Mouse (Mus musculus): ENCODE data around the gene Elf4.
"Not testable (repeated sequence)": the region's sequence is repeated elsewhere in the genome, so short reads cannot be mapped to it uniquely, and the experiment has no call there.

The Elf4 gene

DNA sequence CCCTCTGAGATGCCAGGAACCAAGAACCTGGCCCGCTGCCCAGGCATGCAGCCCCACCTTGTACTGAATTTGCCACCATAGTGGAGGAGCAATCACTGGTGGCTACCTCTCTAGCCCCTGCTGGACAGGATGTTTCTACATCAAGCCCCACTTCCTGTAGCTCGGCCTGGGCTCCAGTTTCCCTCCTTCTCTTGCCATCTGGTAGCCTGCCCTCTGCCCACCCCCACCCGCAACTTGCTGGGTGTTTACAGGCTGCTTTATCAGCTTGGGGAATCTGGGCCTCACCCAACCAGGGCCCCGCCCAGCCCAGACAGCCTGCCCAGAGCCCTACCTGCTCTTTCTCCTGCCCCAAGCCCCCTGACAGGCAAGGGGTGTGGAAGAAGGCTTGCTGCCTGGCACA, 23.9 kb downstream of the Elf4 start:
- DNase-seq (ENCODE audit: low read depth in 2 of 2, low spot score in 2 of 2), result no peak

DNA sequence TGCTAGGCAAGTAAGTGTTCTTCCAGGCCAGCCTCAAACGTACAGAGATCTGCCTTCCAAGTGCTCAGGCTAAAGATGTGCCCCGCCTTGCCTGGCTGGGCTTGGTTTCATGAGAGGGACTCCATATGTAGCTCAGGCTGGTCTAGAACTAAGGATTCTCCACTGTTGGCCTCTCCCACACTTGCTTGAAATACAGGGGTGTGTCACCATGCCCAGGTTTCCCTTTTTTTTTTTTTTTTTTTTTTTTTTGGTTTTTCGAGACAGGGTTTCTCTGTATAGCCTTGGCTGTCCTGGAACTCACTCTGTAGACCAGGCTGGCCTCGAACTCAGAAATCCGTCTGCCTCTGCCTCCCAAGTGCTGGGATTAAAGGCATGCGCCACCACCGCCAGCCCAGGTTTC, 26.9 kb downstream of the Elf4 start:
- not testable (repeated sequence) for DNase-seq (ENCODE audit: low read depth in 2 of 2, low spot score in 2 of 2)

DNA sequence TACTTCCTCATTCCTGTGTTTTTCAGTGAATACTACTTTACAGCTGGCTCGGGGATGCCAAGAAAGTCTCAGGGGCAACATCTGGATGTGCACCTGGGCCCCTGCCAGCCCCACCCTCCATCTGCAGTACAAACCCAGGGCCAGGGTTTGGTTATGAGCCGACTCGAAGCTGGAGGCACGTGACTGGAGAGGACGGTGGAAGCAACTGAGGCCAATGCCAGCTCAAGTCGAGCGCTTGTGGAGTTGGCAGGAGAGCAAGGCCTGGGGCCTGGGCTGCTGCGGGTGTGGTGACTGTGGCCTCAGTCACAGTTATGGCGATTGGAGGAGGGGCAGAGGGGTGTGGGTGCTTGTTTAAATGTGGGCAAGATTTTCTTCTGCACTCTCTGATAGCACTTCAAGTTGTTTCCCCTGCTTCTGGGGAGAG, 27.4 kb downstream of the Elf4 start:
- no peak for DNase-seq (ENCODE audit: low read depth in 2 of 2, low spot score in 2 of 2)

DNA sequence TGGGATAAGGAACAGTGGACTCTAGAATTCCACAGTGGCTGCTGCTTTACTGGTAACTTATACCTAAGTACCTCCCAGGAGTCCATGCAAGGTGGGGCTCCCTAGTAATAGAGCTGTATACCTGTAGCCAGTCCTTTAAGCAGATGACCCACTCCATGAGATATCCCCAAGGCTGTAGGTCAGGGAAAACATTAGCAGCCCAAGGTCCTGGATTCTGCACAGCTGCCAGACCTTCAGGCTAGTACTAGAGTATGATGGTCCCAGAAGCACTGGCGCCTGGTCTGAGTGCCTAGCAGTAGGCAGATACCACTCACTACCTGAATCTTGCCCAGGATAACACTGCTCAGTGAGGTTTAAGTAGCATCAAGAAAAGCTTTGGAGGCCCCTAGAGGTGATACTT, 28.7 kb downstream of the Elf4 start:
- DNase-seq (ENCODE audit: low read depth in 2 of 2, low spot score in 2 of 2), result no peak

DNA sequence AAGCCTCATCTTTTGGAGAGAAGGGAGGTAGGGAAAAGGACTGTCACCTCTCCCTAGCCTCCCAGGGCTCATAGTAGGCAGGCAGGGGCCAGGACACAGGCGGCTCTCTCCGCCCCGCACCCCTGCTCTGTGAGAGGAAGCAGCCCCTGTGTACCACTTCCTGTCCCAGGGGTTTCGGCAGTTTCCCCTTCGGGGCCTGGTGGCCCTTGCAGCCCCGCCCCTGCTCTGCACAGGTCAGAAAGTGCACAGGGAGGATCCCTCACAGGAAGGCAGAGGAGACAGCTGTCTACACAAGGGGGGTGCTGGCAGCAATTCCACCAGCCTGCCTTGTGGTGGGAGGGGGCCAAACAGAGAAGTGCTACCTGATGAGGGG, 29.4 kb downstream of the Elf4 start:
- peak; percentile 63 to 72 for DNase-seq (ENCODE audit: low read depth in 2 of 2, low spot score in 2 of 2)

DNA sequence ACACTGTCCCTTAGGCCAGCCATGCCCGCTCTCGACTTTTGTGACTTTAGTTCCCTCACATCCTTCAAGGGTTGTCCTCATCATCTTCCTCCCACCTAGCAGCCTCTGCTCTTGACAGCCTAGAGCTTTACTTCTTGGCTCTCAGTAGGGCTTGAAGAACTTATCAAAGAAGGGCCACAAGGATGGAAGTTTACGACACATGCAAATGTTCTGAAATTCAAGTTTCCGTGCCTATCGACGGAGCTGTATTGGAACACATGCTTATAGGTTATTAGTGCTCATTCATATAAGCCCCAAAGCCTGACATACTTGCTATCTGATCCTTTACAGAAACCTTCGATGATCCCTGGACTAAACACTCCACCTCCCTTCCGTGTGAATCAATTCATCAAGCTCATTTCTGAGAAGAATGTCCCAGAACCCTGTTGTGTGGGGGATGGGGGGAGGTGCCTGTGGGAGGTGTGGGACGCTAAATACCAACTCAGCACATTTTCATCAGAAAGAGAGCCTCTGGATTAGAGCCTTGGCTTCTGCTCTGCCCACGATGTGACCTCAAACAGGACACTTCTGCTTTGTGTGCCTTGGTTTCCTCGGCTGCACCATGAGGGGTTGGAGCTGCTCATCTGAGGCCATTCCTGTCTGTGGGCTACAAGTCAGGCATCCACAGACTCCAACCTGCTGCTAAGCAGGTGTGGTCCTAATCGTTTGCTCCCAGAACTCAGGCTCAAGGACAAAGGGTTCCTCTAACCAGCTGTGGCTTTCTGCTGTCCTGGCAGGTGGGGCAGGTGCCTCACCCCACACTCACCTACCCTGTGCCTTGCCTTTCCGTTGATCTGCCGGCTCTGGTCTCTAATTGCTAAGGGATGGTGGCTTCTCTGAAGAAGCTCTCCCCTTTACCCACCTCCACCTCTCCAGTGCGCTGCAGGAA, 30.1 kb downstream of the Elf4 start:
- no peak for DNase-seq (ENCODE audit: low read depth in 2 of 2, low spot score in 2 of 2)

DNA sequence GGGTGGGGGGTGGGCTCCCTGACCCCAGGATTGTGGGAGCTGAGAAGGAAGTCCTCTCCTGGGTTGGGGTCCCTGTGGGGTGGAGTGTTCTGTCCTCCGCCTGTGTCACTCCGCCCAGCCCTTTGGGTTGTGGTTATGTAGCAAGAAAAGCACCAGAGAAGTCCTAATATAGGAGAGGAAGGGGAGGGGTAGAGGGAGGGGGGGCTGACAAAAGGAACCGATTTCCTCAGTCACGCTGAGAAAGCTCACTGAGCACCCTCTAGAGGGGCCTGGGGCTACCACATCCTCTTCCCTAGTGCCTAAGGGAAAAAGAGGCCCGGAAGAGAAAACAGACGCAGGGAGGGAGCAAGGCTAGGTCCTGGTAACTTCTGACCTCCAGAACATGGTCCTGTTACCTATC, 33.4 kb downstream of the Elf4 start:
- DNase-seq (ENCODE audit: low read depth in 2 of 2, low spot score in 2 of 2), result no peak

DNA sequence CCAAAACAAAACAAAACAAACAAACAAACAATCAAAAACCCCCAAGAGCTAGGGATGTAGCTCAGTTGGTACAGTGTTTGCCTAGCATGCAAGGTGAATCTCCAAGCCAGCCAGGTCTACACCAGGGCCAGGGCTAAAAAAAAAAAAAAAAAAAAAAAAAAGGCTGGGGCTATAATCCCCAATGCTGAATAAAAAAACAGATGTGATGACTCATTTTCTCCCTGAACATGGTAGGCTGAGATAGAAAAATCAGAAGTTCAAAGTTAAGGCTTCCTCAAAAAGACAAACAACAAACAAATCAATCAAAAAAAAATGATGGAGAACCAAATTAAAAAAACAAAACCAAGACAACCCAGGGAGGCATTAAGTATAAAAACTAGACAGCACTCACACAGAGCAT, 33.8 kb downstream of the Elf4 start:
- no peak for DNase-seq (ENCODE audit: low read depth in 2 of 2, low spot score in 2 of 2)

DNA sequence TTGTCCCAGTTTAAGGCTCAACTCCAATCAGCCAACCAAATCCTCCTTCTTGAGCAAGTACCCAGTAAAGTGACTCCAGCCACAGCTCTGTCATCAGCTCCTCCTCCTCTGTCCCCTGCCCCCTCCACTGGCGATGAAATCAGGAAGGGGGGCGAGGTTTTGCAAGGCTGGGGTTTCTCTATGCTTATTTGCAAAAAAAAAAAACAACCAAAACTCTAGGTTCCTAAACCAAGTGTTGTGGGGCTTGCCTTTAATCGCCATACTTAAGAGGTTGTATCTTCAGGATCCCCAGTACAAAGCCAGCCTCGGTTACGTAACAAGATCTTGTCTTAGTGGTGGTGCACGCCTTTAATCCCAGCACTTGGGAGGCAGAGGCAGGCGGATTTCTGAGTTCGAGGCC, 34.3 kb downstream of the Elf4 start:
- DNase-seq (ENCODE audit: low read depth in 2 of 2, low spot score in 2 of 2), result no peak

DNA sequence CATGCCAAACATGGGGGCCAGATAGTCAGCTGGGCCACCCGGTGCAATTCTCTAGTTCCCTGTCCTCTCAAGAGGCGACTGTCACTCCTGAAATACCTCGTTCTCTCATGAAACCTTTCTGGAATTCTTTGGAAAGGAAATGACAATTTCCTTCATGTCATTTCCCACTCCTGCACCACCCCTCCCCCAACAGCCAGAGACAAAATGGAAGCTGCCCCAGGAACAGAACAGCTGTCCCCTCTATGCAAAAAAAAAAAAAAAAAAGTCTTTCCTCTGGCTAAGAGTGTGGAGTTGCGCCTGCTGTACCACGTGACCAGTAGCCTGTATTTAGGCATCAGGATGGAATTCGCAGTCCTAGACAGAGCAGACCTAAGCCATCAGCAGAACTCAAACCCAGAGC, 34.7 kb downstream of the Elf4 start:
- no peak for DNase-seq (ENCODE audit: low read depth in 2 of 2, low spot score in 2 of 2)

DNA sequence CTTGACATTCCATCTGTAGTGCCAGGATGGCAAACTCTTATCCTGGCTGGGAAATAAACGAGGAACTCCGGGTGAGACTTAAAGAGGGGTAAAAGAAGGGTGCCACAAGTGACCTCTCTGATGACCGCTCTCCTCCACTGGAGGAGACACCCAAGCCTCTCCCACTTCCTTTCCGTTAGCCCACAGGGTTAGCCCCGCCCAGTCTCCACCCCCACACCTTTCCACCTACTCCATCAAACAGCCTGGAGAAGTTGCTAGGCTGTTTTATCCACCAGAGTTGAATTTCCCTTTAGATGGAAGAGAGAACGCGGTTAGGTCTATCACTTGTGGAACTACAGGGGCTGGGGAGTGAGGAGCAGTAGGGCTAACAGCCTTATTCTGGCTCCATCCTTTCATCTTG, 37.7 kb downstream of the Elf4 start:
- DNase-seq (ENCODE audit: low read depth in 2 of 2, low spot score in 2 of 2), result no peak

DNA sequence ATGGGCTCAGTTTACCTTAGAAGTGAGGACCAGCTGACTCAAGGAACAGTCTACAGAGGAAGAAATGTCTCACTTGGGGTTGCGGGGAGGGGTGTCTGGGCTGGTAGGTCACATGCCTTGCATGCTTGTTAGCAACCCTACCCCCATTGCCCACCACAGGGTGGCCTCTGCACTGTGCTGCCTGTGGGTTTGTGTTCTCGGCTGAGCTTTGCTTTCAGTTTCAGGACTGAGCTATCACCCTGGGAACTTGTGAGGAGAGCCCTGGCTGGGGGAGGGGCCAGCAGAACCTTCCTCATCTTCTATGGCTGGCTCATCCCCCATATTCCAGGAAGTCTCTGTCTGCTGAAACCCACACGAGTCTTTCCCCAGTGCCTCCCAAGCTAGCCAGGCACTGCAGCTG, 38.3 kb downstream of the Elf4 start:
- peak; percentile 65 to 75 for DNase-seq (ENCODE audit: low read depth in 2 of 2, low spot score in 2 of 2)

DNA sequence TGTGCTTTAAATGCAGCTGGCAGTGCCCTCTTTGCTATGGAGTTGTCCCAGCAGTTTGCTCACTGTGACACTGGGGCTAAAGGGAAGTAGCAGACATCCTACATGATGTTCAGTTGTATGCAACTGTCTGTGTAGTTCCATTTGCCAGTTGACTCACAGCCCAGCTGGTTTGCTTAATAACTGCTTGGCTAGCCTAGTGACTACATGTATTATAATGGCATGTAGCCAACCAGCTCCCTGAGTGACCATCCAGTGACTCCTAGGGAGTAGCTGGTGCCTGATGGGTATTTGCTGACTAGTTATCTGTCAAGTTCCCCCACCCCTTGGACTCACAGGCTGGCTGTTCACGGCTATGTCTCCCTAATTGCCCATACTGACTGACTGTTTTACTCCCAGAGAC, 39.3 kb downstream of the Elf4 start:
- DNase-seq (ENCODE audit: low read depth in 2 of 2, low spot score in 2 of 2), result no peak

DNA sequence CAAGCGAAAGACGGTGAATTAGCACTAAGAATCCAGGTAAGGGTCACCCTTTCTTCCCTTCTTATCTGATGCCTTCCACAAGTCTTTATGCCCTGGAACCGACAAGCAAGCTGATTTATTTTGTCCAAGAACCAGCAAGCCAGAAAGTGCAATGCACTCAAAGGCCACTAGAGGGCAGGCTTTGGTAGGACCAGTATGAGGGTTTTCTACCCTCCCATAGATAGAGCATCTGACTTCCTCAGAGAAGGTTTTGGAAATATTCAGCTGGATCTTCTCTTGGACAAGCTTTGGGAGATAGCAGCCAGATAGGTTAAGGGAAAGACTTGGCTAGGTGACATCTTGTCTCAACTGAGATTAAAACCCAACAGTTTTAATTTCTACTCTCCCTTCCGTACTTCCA, 39.9 kb downstream of the Elf4 start:
- DNase-seq (ENCODE audit: low read depth in 2 of 2, low spot score in 2 of 2), result peak; percentile 62 to 75

DNA sequence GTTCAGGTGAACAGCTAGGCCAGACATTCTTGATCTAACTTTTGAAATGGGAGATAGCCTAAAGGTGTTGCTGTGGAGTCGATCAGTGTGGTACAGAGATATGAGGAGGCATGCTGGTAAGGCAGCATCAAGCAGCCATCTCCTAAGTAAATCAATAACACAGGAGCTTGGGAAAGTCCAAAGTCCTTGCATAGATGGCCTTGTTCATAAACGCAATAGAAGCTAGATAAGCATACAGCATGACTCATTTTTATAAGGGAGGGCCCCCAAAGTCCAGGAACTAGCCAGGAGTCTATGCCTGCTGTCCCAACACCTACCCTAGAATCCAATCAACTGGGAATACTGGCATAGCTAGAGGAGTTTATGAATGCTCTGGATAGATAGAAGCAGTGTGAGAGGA, 44.5 kb downstream of the Elf4 start:
- no peak for DNase-seq (ENCODE audit: low read depth in 2 of 2, low spot score in 2 of 2)

DNA sequence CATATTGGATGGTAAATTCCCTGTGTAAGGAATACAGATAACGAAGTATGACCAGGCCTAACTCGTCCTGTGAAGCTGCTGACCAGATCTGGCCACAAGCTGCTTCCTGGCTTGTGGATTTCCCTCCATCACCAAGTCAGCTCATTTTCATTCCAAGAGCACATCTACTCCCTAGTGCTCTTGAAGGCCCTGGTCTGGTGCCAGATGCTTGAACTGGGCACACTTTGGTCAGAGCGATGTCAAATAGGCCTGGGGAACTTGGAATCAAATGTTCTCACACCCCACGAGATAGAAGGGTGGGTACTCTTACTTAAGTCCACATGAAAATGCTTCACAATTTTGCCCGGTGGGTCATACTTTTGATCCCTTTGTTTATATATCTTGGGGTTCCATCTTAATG, 48.6 kb downstream of the Elf4 start:
- DNase-seq (ENCODE audit: low read depth in 2 of 2, low spot score in 2 of 2), result no peak

DNA sequence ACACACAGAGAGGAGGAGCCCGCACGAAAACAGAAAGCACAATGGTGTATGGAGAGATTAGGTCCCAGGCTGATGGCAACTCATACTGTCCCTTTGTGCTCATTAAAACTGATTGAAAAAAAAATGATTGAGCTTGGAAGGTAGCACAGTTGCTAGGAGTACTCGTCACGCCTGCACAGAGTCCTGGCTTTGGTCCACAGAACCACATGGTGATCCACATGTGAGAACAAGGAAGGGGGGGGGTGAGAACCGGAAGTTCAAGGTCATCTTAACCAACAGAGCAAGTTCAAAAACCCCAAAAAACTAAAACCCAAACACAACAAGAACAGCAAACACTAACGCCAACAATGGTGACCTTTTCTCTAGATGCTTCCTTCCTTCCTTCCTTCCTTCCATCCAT, 50.3 kb downstream of the Elf4 start:
- DNase-seq (ENCODE audit: low read depth in 2 of 2, low spot score in 2 of 2), result no peak

DNA sequence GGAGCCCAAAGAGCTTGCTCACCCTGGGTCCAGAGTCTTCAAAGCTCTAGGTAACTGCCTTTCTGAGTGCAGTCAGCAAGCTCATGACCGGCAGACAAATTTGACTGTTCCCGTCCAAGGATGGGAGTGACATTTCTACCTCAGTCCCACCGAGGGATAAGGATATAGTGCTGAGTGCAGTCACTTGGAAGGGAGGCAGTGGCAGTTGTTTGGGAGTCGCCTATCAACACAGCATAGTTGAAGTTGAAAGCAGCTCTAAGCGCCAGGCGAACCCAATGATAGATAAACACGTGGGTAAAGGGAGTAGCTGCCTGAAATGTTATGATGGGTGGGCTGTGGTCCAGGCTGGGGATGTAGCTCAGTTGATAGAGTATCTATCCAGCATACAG, 52.5 kb downstream of the Elf4 start:
- no peak for DNase-seq (ENCODE audit: low read depth in 2 of 2, low spot score in 2 of 2)

DNA sequence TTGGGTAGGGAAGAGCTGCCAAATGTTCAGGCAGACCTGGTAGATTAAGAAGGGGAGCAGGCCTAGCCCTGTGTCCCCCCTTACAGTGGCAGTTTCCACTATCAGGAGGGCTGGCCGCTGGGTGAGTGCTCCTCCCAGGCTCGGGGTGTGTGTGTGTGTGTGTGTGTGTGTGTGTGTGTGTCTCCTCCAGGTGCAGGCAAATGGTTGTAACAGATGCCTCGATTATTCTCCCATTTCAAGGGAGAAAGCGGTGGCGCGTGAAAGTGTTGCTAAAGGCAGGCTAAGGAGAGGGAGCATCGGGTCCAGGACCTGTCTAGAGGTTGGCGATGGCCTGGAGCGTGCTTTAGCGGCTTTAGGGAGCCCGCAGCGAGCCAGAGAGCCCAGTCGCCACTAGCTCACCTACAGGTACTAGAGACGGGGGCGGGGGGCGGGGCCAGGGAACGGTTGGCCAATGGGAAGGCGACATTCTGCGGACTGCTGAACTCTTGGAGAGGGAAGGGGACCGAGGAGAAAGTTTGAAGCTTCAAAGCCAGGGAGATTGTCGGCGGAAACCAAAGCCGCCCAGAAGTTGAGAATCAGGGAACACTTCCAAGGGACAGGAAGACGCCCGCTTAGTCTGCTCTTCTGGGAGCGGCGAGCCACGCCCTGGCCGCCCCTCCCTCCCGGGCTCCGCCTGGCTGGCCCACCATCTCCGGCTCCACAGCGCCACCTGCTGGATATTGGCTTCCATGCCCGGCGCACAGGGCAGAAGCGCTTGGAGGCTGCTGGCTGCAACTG, 53.1 kb downstream of the Elf4 start:
- DNase-seq (ENCODE audit: low read depth in 2 of 2, low spot score in 2 of 2), result peak; percentile 75 to 82

DNA sequence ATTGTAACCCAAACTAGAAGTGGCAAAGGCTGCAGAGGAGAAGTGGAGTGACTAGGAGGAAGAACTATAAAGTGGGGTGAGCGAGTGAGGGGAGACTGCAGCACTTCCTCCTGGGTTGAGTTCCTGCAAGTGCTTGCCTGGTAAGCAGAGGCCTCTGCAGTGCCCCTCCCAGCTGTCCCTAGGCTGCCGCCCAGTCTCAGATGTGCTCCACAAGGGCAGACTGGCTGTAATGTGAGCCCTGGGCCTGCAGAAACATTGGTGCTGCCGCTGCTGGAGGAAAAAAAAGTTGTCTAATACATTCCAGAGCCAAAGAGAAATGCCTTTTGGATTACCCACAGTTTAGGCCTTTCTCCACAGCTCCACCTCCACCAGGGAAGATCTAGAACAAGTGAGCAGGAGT, 57.8 kb downstream of the Elf4 start:
- DNase-seq (ENCODE audit: low read depth in 2 of 2, low spot score in 2 of 2), result no peak

DNA sequence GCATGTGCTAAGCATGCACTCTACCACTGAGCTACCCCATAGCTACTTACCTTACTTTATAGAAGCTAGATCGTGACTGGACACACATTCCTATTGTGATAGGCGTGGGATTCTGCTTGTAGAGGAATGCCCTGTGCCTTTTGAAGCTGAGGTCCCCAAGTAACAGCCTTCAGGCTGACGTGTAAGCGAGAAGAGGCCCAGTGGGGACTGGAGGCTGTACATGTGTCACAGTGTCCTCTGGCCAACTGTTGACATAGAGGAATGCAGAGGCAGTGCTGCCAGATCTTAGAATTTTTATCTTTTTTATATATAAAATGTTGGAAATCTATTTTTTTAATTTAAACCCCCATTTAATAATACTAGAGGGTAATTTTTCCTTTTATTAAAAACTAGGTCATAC, 62.9 kb downstream of the Elf4 start:
- no peak for DNase-seq (ENCODE audit: low read depth in 2 of 2, low spot score in 2 of 2)

DNA sequence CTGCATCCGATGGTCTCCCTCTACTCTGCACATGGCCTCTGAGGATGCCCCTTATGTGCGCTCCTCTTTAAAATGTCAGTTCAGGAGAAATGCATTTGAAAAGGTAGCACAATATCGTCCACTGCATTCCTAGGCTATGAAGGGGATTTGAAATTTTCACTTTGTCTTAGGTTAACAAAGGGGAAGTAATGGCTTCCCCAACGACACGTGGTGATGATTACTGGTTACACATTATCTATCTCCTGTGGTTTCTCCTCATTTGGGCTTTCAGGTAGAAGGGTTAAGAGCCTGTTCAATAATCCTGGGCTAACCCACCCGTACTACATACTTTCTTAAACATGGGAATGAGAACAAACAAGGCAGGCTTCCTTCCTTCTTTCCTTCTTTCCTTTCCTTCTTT, 73.6 kb downstream of the Elf4 start:
- no peak for DNase-seq (ENCODE audit: low read depth in 2 of 2, low spot score in 2 of 2)

DNA sequence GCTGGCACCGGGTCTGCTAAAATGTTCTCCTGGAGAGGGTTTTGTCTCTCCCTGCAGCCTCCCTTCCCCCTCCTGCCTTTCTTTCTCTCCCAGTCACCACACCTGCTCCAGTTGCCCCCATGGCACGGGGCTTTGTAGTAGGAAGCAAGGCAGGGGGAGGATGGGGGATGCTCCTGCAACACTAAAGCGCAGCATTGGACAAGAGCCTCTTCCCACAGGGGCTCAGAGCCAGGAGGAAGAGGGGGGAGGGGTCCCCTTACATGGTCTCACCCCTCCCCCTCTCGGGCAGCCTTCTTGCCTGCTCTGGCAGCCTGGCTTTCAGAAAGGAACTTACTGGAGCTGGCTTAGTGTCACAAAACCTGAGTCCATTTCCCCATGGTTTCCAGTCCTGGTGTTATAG, 77.0 kb downstream of the Elf4 start:
- DNase-seq (ENCODE audit: low read depth in 2 of 2, low spot score in 2 of 2), result no peak
